8 mouse cellular contexts compared by ENCODE assay signal in genomic region chr12:31635240-31635607, GRCm38 (mm10). TPM values are rescaled to one million over a fixed set of nuclear protein-coding genes. Genes with fewer than 3 reads are reported as not detected.
A peak's percentile ranks its signal among the peaks of the same experiment; 100 is the strongest.
DNase-seq lines count a peak whose midpoint lies in the region; ATAC-seq lines count a peak whose summit lies in the region.

No protein-coding gene starts in this region.

- DNase-seq in kidney, adult 8-10 months: no peak
- DNase-seq in embryonic facial prominence, embryonic 10.5 days (ENCODE audit: low spot score): no peak
- no peak for DNase-seq in hindbrain, embryonic 14.5 days (ENCODE audit: low spot score)
- DNase-seq in thymus, postnatal 14 days: no peak
- no peak for DNase-seq in gastrocnemius, postnatal 4 days (ENCODE audit: low spot score in 2 of 2)
- no peak for DNase-seq in frontal cortex, postnatal 25 days (ENCODE audit: low spot score in 2 of 2)

- peaks cover 3% of the 10 kb centered on the region; the same call in 1 of the 2 replicates for H3K36me3 ChIP-seq in kidney, embryonic 15.5 days
- H3K36me3 ChIP-seq in embryonic facial prominence, embryonic 10.5 days (replicated peaks): peaks cover 4% of the 10 kb centered on the region
- H3K36me3 ChIP-seq in hindbrain, embryonic 14.5 days (replicated peaks; ENCODE audit: control insufficient read depth, insufficient read depth): no peaks in the 10 kb centered on the region
- peaks cover 3% of the 10 kb centered on the region; the same call in 1 of the 2 replicates for H3K36me3 ChIP-seq in midbrain, embryonic 12.5 days

- no peak overlapping the region for H3K9ac ChIP-seq in kidney, embryonic 15.5 days
- peak overlapping the region; percentile 79 for H3K9ac ChIP-seq in hindbrain, embryonic 14.5 days
- H3K9ac ChIP-seq in midbrain, embryonic 12.5 days (replicated peaks): no peak overlapping the region

- H3K27me3 ChIP-seq in kidney, embryonic 15.5 days: no peaks in the 10 kb centered on the region
- H3K27me3 ChIP-seq in embryonic facial prominence, embryonic 10.5 days (replicated peaks; ENCODE audit: low read depth, poor library complexity, severe bottlenecking): no peaks in the 10 kb centered on the region
- H3K27me3 ChIP-seq in hindbrain, embryonic 14.5 days (ENCODE audit: control insufficient read depth, insufficient read depth, low read length): no peaks in the 10 kb centered on the region
- no peaks in the 10 kb centered on the region for H3K27me3 ChIP-seq in midbrain, embryonic 12.5 days

- no peak overlapping the region; the same call in 1 of the 2 replicates for H3K27ac ChIP-seq in kidney, embryonic 15.5 days
- H3K27ac ChIP-seq in embryonic facial prominence, embryonic 10.5 days (replicated peaks): peak overlapping the region; percentile 95
- H3K27ac ChIP-seq in hindbrain, embryonic 14.5 days: no peak overlapping the region
- no peak overlapping the region for H3K27ac ChIP-seq in midbrain, embryonic 12.5 days (replicated peaks)

- H3K4me2 ChIP-seq in kidney, embryonic 15.5 days: peak overlapping the region; percentile 87
- peak overlapping the region; percentile 75 for H3K4me2 ChIP-seq in hindbrain, embryonic 14.5 days (replicated peaks)
- peak overlapping the region; percentile 65; the same call in 1 of the 2 replicates for H3K4me2 ChIP-seq in midbrain, embryonic 12.5 days (replicated peaks)

- WGBS in kidney, embryonic 15.5 days: 92% methylated on average over 3 of the region's 3 CpGs
- WGBS in embryonic facial prominence, embryonic 10.5 days: 86% methylated on average over 3 of the region's 3 CpGs
- WGBS in hindbrain, embryonic 14.5 days: 71% methylated on average over 3 of the region's 3 CpGs
- WGBS in midbrain, embryonic 12.5 days: 84% methylated on average over 3 of the region's 3 CpGs

- H3K9me3 ChIP-seq in kidney, embryonic 15.5 days (replicated peaks): no peaks in the 10 kb centered on the region
- H3K9me3 ChIP-seq in embryonic facial prominence, embryonic 10.5 days: no peaks in the 10 kb centered on the region
- H3K9me3 ChIP-seq in hindbrain, embryonic 14.5 days (ENCODE audit: control insufficient read depth, low read length): no peaks in the 10 kb centered on the region
- H3K9me3 ChIP-seq in midbrain, embryonic 12.5 days: no peaks in the 10 kb centered on the region

- peak overlapping the region; percentile 65; the same call in 1 of the 2 replicates for H3K4me3 ChIP-seq in kidney, embryonic 15.5 days (replicated peaks)
- peak overlapping the region; percentile 68; the same call in 1 of the 2 replicates for H3K4me3 ChIP-seq in embryonic facial prominence, embryonic 10.5 days
- no peak overlapping the region for H3K4me3 ChIP-seq in hindbrain, embryonic 14.5 days (replicated peaks; ENCODE audit: low read length)
- no peak overlapping the region for H3K4me3 ChIP-seq in midbrain, embryonic 12.5 days

- H3K4me1 ChIP-seq in kidney, embryonic 15.5 days: peaks cover 14% of the 10 kb centered on the region
- peaks cover 17% of the 10 kb centered on the region for H3K4me1 ChIP-seq in embryonic facial prominence, embryonic 10.5 days
- peaks cover 9% of the 10 kb centered on the region for H3K4me1 ChIP-seq in hindbrain, embryonic 14.5 days (replicated peaks; ENCODE audit: control insufficient read depth, insufficient read depth, low read length)
- peaks cover 7% of the 10 kb centered on the region for H3K4me1 ChIP-seq in midbrain, embryonic 12.5 days

- ATAC-seq in kidney, embryonic 15.5 days (replicated peaks; ENCODE audit: low FRiP score): no peak
- no peak; the same call in 1 of the 2 replicates for ATAC-seq in hindbrain, embryonic 14.5 days (ENCODE audit: low FRiP score)
- ATAC-seq in midbrain, embryonic 12.5 days (ENCODE audit: low FRiP score, low read depth): no peak; the same call in 1 of the 2 replicates

RNA-seq across cellular contexts. Expression of gene Bcap29, which starts 0.8 kb away (rescaled TPM):
- polyA plus RNA-seq in kidney, embryonic 15.5 days (2015; fragmentation: Nextera tagmentation; extraction: Ambion mirVana): 29.2 and 33.6 TPM in 2 replicates
- 26.5 and 30.2 TPM in 2 replicates for polyA plus RNA-seq in embryonic facial prominence, embryonic 10.5 days (2016; fragmentation: Nextera tagmentation; extraction: Ambion mirVana)
- polyA plus RNA-seq in hindbrain, embryonic 14.5 days (2014; fragmentation: Nextera tagmentation; extraction: Ambion mirVana): 27.8 and 29.3 TPM in 2 replicates
- 23.9 and 26.7 TPM in 2 replicates for polyA plus RNA-seq in midbrain, embryonic 12.5 days (2016; fragmentation: Nextera tagmentation; extraction: Ambion mirVana)
- total RNA-seq in gastrocnemius, postnatal 4 days (2021): 10 to 100 TPM; 18.9 to 19.0 TPM

RNA-seq across cellular contexts. Expression of gene Dus4l, which starts 19.4 kb away (rescaled TPM):
- polyA plus RNA-seq in kidney, embryonic 15.5 days (2015; fragmentation: Nextera tagmentation; extraction: Ambion mirVana): 12.4 and 14.6 TPM in 2 replicates
- 11.9 and 12.3 TPM in 2 replicates for polyA plus RNA-seq in embryonic facial prominence, embryonic 10.5 days (2016; fragmentation: Nextera tagmentation; extraction: Ambion mirVana)
- 7.2 and 9.3 TPM in 2 replicates for polyA plus RNA-seq in hindbrain, embryonic 14.5 days (2014; fragmentation: Nextera tagmentation; extraction: Ambion mirVana)
- polyA plus RNA-seq in midbrain, embryonic 12.5 days (2016; fragmentation: Nextera tagmentation; extraction: Ambion mirVana): 7.9 and 9.4 TPM in 2 replicates
- 1 to 10 TPM; 5.1 to 6.1 TPM for total RNA-seq in gastrocnemius, postnatal 4 days (2021)

RNA-seq across cellular contexts. Expression of gene Cog5, which starts 19.4 kb away (rescaled TPM):
- 27.9 and 29.1 TPM in 2 replicates for polyA plus RNA-seq in kidney, embryonic 15.5 days (2015; fragmentation: Nextera tagmentation; extraction: Ambion mirVana)
- polyA plus RNA-seq in embryonic facial prominence, embryonic 10.5 days (2016; fragmentation: Nextera tagmentation; extraction: Ambion mirVana): 29.0 and 31.1 TPM in 2 replicates
- polyA plus RNA-seq in hindbrain, embryonic 14.5 days (2014; fragmentation: Nextera tagmentation; extraction: Ambion mirVana): 34.3 and 38.0 TPM in 2 replicates
- 33.5 TPM in 2 replicates for polyA plus RNA-seq in midbrain, embryonic 12.5 days (2016; fragmentation: Nextera tagmentation; extraction: Ambion mirVana)
- total RNA-seq in gastrocnemius, postnatal 4 days (2021): 10 to 100 TPM; 35.7 to 37.2 TPM

Comparison
In these comparisons a context has a peak if more than half of its experiments do, and no peak if none do; other contexts are left out.
1. H3K4me3 ChIP-seq: peak in kidney, embryonic 15.5 days (single experiment) and embryonic facial prominence, embryonic 10.5 days (single experiment); none in hindbrain, embryonic 14.5 days (single experiment) and midbrain, embryonic 12.5 days (single experiment).
2. Peak in every context shown above with its lines, with median percentiles within 50 percentile points of each other: H3K4me2 ChIP-seq.